Mouse (Mus musculus) neural tube, embryonic 11.5 days (tissue): ENCODE measurements at regions not wholly inside any gene's neighbourhood (a gene's known extent, or its start where the extent isn't known, plus 50 kb on each side); places are given as distances from the start of the nearest gene placed in this dataset.

Source experiments
- ATAC-seq: fragments of 200-750 bp; cut with Nextera tagmentation; 2 replicates; pipeline ENCODE4 v1.8.0; 2017; ENCODE audit warnings: moderate number of reproducible peaks, mild to moderate bottlenecking, moderate TSS enrichment, moderate library complexity; ENCODE audit not compliant: insufficient read depth, low FRiP score, low TSS enrichment
- DNase-seq: peaks from one replicate; pipeline ENCODE4 v3.0.0-alpha.2; 2015; ENCODE audit warnings: low spot score
- H3K27ac ChIP-seq: fragments of 300-500 bp; sonication (generic); 2 replicates; pipeline ENCODE4 v1.5.1; 2014; ENCODE audit warnings: low read depth, mild to moderate bottlenecking, low read length
- H3K27me3 ChIP-seq: fragments of 300-500 bp; sonication (generic); 2 replicates; pipeline ENCODE4 v1.6.1; 2014; ENCODE audit warnings: mild to moderate bottlenecking, low read length, mixed read lengths; ENCODE audit not compliant: control insufficient read depth, insufficient read depth
- H3K36me3 ChIP-seq: fragments of 300-500 bp; sonication (generic); 2 replicates; pipeline ENCODE4 v1.6.1; 2014; ENCODE audit warnings: mild to moderate bottlenecking, low read length, moderate library complexity, mixed read lengths; ENCODE audit not compliant: control insufficient read depth, insufficient read depth
- H3K4me1 ChIP-seq: fragments of 300-500 bp; sonication (generic); 2 replicates; pipeline ENCODE4 v1.6.1; 2014; ENCODE audit warnings: low read length, mixed read lengths; ENCODE audit not compliant: control insufficient read depth, insufficient read depth
- H3K4me2 ChIP-seq: fragments of 300-500 bp; sonication (generic); 2 replicates; pipeline ENCODE4 v1.6.1; 2014; ENCODE audit warnings: low read depth, mild to moderate bottlenecking, moderate library complexity
- H3K4me3 ChIP-seq: fragments of 300-500 bp; sonication (generic); 2 replicates; pipeline ENCODE4 v1.5.1; 2014; ENCODE audit warnings: low read depth, low read length
- H3K9ac ChIP-seq: fragments of 300-500 bp; sonication (generic); 2 replicates; pipeline ENCODE4 v1.6.1; 2014; ENCODE audit warnings: mild to moderate bottlenecking, low read length
- H3K9me3 ChIP-seq: fragments of 300-500 bp; sonication (generic); 2 replicates; pipeline ENCODE4 v1.6.1; 2016; ENCODE audit warnings: low read length; ENCODE audit not compliant: control insufficient read depth
- WGBS: fragments of 180-500 bp; shearing (Covaris S2); extraction: QIAGEN DNeasy Blood & Tissue Kit; methylation state at CpG from one replicate; pipeline ENCODE4 v1.1.7; 2014; 5-methylcytosine and 5-hydroxymethylcytosine counted together

GRCm38 (mm10) chr5:129256136-129256535 lies 159.6 kb downstream of the Adgrd1 start:
- no peak for ATAC-seq
- WGBS: 74% methylated on average over 9 of the region's 9 CpGs
- Histone ChIP-seq H3K27ac (no peak overlapping the region), H3K4me3 (no peak overlapping the region), H3K9me3 (no peaks in the 10 kb centered on the region), H3K4me1 (0 out of 2 replicates have a peak, but pooled peaks cover 2% of the 10 kb centered on the region), H3K27me3 (no peaks in the 10 kb centered on the region), H3K9ac (no peak overlapping the region), H3K36me3 (no peaks in the 10 kb centered on the region), H3K4me2 (no peak overlapping the region)
- DNase-seq: no peak

- H3K27ac ChIP-seq: no peak overlapping the region
- 67% methylated on average over 5 of the region's 5 CpGs for WGBS
- no peak overlapping the region for H3K4me2 ChIP-seq
- H3K4me1 ChIP-seq: 0 out of 2 replicates have a peak, but pooled peaks cover 2% of the 10 kb centered on the region
- H3K9me3 ChIP-seq: no peaks in the 10 kb centered on the region
- no peak overlapping the region for H3K4me3 ChIP-seq
- DNase-seq: no peak
- H3K36me3 ChIP-seq: no peaks in the 10 kb centered on the region
- H3K27me3 ChIP-seq: no peaks in the 10 kb centered on the region
- no peak for ATAC-seq
- H3K9ac ChIP-seq: no peak overlapping the region
Observed at GRCm38 (mm10) chr5:129257206-129257605, 160.7 kb downstream of the Adgrd1 start.

GRCm38 (mm10) chr5:129260689-129261088 lies 164.1 kb downstream of the Adgrd1 start:
- 64% methylated on average over 9 of the region's 9 CpGs for WGBS
- no peaks in the 10 kb centered on the region for H3K36me3 ChIP-seq
- H3K9me3 ChIP-seq: no peaks in the 10 kb centered on the region
- ATAC-seq (no peak), DNase-seq (no peak)
- no peak overlapping the region for H3K27ac ChIP-seq
- no peak overlapping the region for H3K9ac ChIP-seq
- H3K4me1 ChIP-seq: 0 out of 2 replicates have a peak, but pooled peaks cover 2% of the 10 kb centered on the region
- H3K27me3 ChIP-seq: no peaks in the 10 kb centered on the region
- no peak overlapping the region for H3K4me2 ChIP-seq
- no peak overlapping the region for H3K4me3 ChIP-seq

GRCm38 (mm10) chr5:129263118-129263517 lies 166.6 kb downstream of the Adgrd1 start:
- H3K4me3 ChIP-seq: no peak overlapping the region
- H3K4me1 ChIP-seq: 0 out of 2 replicates have a peak, but pooled peaks cover 4% of the 10 kb centered on the region
- no peak for DNase-seq
- no peak for ATAC-seq
- no peak overlapping the region for H3K9ac ChIP-seq
- H3K36me3 ChIP-seq: no peaks in the 10 kb centered on the region
- H3K27me3 ChIP-seq: no peaks in the 10 kb centered on the region
- no peak overlapping the region for H3K27ac ChIP-seq
- WGBS: 68% methylated on average over 9 of the region's 9 CpGs
- H3K4me2 ChIP-seq: no peak overlapping the region
- no peaks in the 10 kb centered on the region for H3K9me3 ChIP-seq

GRCm38 (mm10) chr5:129264363-129264762 lies 167.8 kb downstream of the Adgrd1 start:
- no peaks in the 10 kb centered on the region for H3K9me3 ChIP-seq
- DNase-seq: no peak
- 92% methylated on average over 15 of the region's 15 CpGs for WGBS

GRCm38 (mm10) chr5:129268456-129268855 lies 171.9 kb downstream of the Adgrd1 start:
- Histone ChIP-seq H3K9ac (no peak overlapping the region; the same call in 1 of the 2 replicates), H3K36me3 (no peaks in the 10 kb centered on the region), H3K27ac (no peak overlapping the region), H3K4me1 (0 out of 2 replicates have a peak, but pooled peaks cover 7% of the 10 kb centered on the region), H3K4me2 (no peak overlapping the region), H3K27me3 (no peaks in the 10 kb centered on the region), H3K4me3 (no peak overlapping the region), H3K9me3 (no peaks in the 10 kb centered on the region)
- ATAC-seq (no peak), DNase-seq (peak; percentile 32)
- WGBS: 8% methylated on average over 9 of the region's 9 CpGs

More at GRCm38 (mm10) chr5:129264363-129264762, 167.8 kb downstream of the Adgrd1 start:
- no peak overlapping the region for H3K9ac ChIP-seq
- no peaks in the 10 kb centered on the region for H3K36me3 ChIP-seq
- ATAC-seq: no peak
- no peak overlapping the region for H3K4me3 ChIP-seq
- 0 out of 2 replicates have a peak, but pooled peaks cover 7% of the 10 kb centered on the region for H3K4me1 ChIP-seq
- no peak overlapping the region for H3K27ac ChIP-seq
- H3K4me2 ChIP-seq: no peak overlapping the region
- no peaks in the 10 kb centered on the region for H3K27me3 ChIP-seq

- 0 out of 2 replicates have a peak, but pooled peaks cover 7% of the 10 kb centered on the region for H3K4me1 ChIP-seq
- H3K9ac ChIP-seq: no peak overlapping the region
- H3K27me3 ChIP-seq: no peaks in the 10 kb centered on the region
- no peak overlapping the region for H3K4me2 ChIP-seq
- ATAC-seq (no peak), DNase-seq (no peak)
- no peak overlapping the region for H3K4me3 ChIP-seq
- H3K27ac ChIP-seq: no peak overlapping the region
- no peaks in the 10 kb centered on the region for H3K9me3 ChIP-seq
- H3K36me3 ChIP-seq: no peaks in the 10 kb centered on the region
- WGBS: 19% methylated on average over 5 of the region's 5 CpGs
Observed at GRCm38 (mm10) chr5:129270051-129270472, 173.5 kb downstream of the Adgrd1 start.

- DNase-seq (no peak), ATAC-seq (no peak)
- Histone ChIP-seq H3K9ac (no peak overlapping the region), H3K4me3 (no peak overlapping the region), H3K4me1 (peaks cover 7% of the 10 kb centered on the region; the same call in 1 of the 2 replicates), H3K4me2 (no peak overlapping the region), H3K27ac (no peak overlapping the region), H3K36me3 (no peaks in the 10 kb centered on the region), H3K9me3 (no peaks in the 10 kb centered on the region), H3K27me3 (no peaks in the 10 kb centered on the region)
- 33% methylated on average over 2 of the region's 2 CpGs for WGBS
Observed at GRCm38 (mm10) chr5:129281406-129281805, 184.9 kb downstream of the Adgrd1 start.

- H3K27ac ChIP-seq: peak overlapping the region; percentile 34; the same call in 1 of the 2 replicates
- under 1% methylated on average over 8 of the region's 8 CpGs for WGBS
- no peak for DNase-seq
Observed at GRCm38 (mm10) chr5:129282133-129282532, 185.6 kb downstream of the Adgrd1 start.

More at GRCm38 (mm10) chr5:129282133-129282532, 185.6 kb downstream of the Adgrd1 start:
- no peak overlapping the region for H3K4me3 ChIP-seq
- no peak for ATAC-seq
- H3K4me2 ChIP-seq: no peak overlapping the region
- no peaks in the 10 kb centered on the region for H3K9me3 ChIP-seq
- peaks cover 7% of the 10 kb centered on the region; the same call in 1 of the 2 replicates for H3K4me1 ChIP-seq
- H3K9ac ChIP-seq: no peak overlapping the region
- H3K36me3 ChIP-seq: no peaks in the 10 kb centered on the region
- H3K27me3 ChIP-seq: no peaks in the 10 kb centered on the region
